28 mouse cellular contexts compared by ENCODE assay signal in the genomic region with DNA sequence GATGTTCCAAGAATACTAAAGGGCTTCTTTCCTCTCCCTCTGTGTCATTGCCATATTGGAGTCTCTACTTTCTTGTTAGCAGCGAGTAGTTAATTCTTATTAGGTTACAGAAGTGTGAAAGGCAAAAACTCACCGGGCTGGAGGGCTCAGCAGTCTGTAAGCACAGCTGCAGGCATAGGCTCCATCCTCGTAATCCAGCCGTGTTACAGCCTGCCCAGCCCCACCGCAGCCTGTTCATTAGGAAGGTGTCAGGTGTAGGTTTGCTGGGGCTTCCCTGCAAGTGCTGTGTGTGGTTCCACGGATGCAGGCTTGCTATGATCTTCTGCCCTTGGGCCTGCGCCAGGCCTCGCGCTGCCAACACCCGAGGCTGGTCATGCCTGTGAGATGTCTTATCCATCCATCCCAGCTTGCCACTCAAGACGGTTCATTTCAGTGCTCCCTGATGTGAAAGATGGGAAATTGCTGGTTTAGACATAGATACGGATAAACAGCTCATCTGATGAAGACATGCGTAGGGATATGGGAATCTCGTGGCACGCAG. TPM values are rescaled to one million over a fixed set of nuclear protein-coding genes. Genes with fewer than 3 reads are reported as not detected.
A peak's percentile ranks its signal among the peaks of the same experiment; 100 is the strongest.
DNase-seq lines count a peak whose midpoint lies in the region; ATAC-seq and TF ChIP-seq lines count a peak whose summit lies in the region.
"Had no signal": no experiment of that assay in that cellular context is flagged by ENCODE, and none has a peak within 500 bp of the region (broad histone marks: within the 10 kb centered on the region; RNA-seq: fewer than 3 reads in every experiment).

No protein-coding gene starts in this region.

- no peak for ATAC-seq in cerebellum, adult (ENCODE audit: insufficient number of reproducible peaks, low FRiP score, low TSS enrichment)
- peak; percentile 63; the same call in 1 of the 2 replicates for ATAC-seq in embryonic facial prominence, embryonic 14.5 days (ENCODE audit: low read depth)
- ATAC-seq: forebrain, embryonic 16.5 days had no signal

- no peak overlapping the region for H3K4me3 ChIP-seq in cerebellum, adult 2 months (replicated peaks; ENCODE audit: insufficient read depth, low read depth, low read length)
- H3K4me3 ChIP-seq in embryonic facial prominence, embryonic 14.5 days (ENCODE audit: low read depth, low read length), result no peak overlapping the region
- H3K4me3 ChIP-seq in embryonic facial prominence, embryonic 10.5 days, result no peak overlapping the region
- H3K4me3 ChIP-seq: gastrocnemius, adult 2 months; kidney, embryonic 15.5 days; left cerebral cortex, adult 2 months; limb, embryonic 13.5 days; lung, embryonic 15.5 days; neural tube, embryonic 12.5 days had no signal

- no peak for TF ChIP-seq CTCF in cerebellum, adult 2 months (IDR thresholded peaks at IDR 0.05; ENCODE audit: borderline replicate concordance, insufficient read depth, low read depth, low read length)

- TF ChIP-seq POLR2A in cerebellum, adult 2 months (IDR thresholded peaks at IDR 0.05; ENCODE audit: borderline replicate concordance, insufficient read depth, low read length), result no peak

- peaks cover 5% of the 10 kb centered on the region for H3K4me1 ChIP-seq in cerebellum, adult 2 months (ENCODE audit: control insufficient read depth, insufficient read depth, low read length)
- no peaks in the 10 kb centered on the region for H3K4me1 ChIP-seq in embryonic facial prominence, embryonic 14.5 days (ENCODE audit: control insufficient read depth, insufficient read depth, low read length)
- no peaks in the 10 kb centered on the region for H3K4me1 ChIP-seq in embryonic facial prominence, embryonic 10.5 days
- H3K4me1 ChIP-seq: kidney, embryonic 15.5 days; limb, embryonic 13.5 days; lung, embryonic 15.5 days; neural tube, embryonic 12.5 days had no signal

- no peak overlapping the region for H3K9ac ChIP-seq in embryonic facial prominence, embryonic 14.5 days (ENCODE audit: low read depth, low read length)
- H3K9ac ChIP-seq: kidney, embryonic 15.5 days; limb, embryonic 13.5 days; lung, embryonic 15.5 days; neural tube, embryonic 12.5 days had no signal

- no peak overlapping the region for H3K27ac ChIP-seq in cerebellum, adult 2 months (ENCODE audit: insufficient read depth, low read length)
- H3K27ac ChIP-seq in embryonic facial prominence, embryonic 14.5 days (replicated peaks; ENCODE audit: low read depth, low read length), result no peak overlapping the region
- H3K27ac ChIP-seq in embryonic facial prominence, embryonic 10.5 days (replicated peaks), result no peak overlapping the region
- H3K27ac ChIP-seq: gastrocnemius, adult 2 months; kidney, embryonic 15.5 days; left cerebral cortex, adult 2 months; limb, embryonic 13.5 days; lung, embryonic 15.5 days; neural tube, embryonic 12.5 days had no signal

- no peak overlapping the region for H3K4me2 ChIP-seq in embryonic facial prominence, embryonic 14.5 days (ENCODE audit: low read depth, low read length)
- H3K4me2 ChIP-seq: heart, embryonic 11.5 days; kidney, embryonic 15.5 days; limb, embryonic 13.5 days; liver, embryonic 11.5 days; lung, embryonic 15.5 days; midbrain, embryonic 11.5 days; neural tube, embryonic 12.5 days had no signal

- H3K9me3 ChIP-seq in embryonic facial prominence, embryonic 14.5 days (ENCODE audit: control insufficient read depth, low read length), result no peaks in the 10 kb centered on the region
- no peaks in the 10 kb centered on the region for H3K9me3 ChIP-seq in embryonic facial prominence, embryonic 10.5 days
- H3K9me3 ChIP-seq: kidney, embryonic 15.5 days; limb, embryonic 13.5 days; lung, embryonic 15.5 days; neural tube, embryonic 12.5 days had no signal

- intact Hi-C loops in left cerebral cortex, postnatal 4 days (cut with DNase I), result no loop called here

- no peaks in the 10 kb centered on the region for H3K27me3 ChIP-seq in cerebellum, adult 2 months (ENCODE audit: control insufficient read depth, insufficient read depth, low read length)
- no peaks in the 10 kb centered on the region for H3K27me3 ChIP-seq in embryonic facial prominence, embryonic 14.5 days (replicated peaks; ENCODE audit: control insufficient read depth, insufficient read depth, low read length)
- no peaks in the 10 kb centered on the region for H3K27me3 ChIP-seq in embryonic facial prominence, embryonic 10.5 days (replicated peaks; ENCODE audit: low read depth, poor library complexity, severe bottlenecking)
- H3K27me3 ChIP-seq: CH12.LX; kidney, embryonic 15.5 days; limb, embryonic 13.5 days; lung, embryonic 15.5 days; neural tube, embryonic 12.5 days had no signal

- peak; percentile 32 to 36 for DNase-seq in cerebellum, adult 2 months
- peak; percentile 52 for DNase-seq in embryonic facial prominence, embryonic 14.5 days (ENCODE audit: low spot score)
- no peak for DNase-seq in embryonic facial prominence, embryonic 10.5 days (ENCODE audit: low spot score)
- peak; percentile 56 for DNase-seq in left cerebral cortex, postnatal 4 days
- DNase-seq in left cerebral cortex, adult 18-20 months (ENCODE audit: low spot score in 2 of 2), result no peak
- peak; percentile 26 for DNase-seq in retina, postnatal 1 day
- no peak for DNase-seq in retina, embryonic 14.5 days (ENCODE audit: low spot score)
- DNase-seq: adrenal gland, postnatal 10 days; cerebellum, adult 11 months; gastrocnemius, adult 2 months; gastrocnemius, postnatal 36 days; heart, adult 18-20 months; heart, postnatal 4 days; kidney, adult 18-20 months; kidney, postnatal 25 days; right cerebral cortex, postnatal 14 days had no signal

- WGBS in cerebellum, adult 2 months, result 54% methylated on average over 15 of the region's 15 CpGs
- 77% methylated on average over 15 of the region's 15 CpGs for WGBS in embryonic facial prominence, embryonic 14.5 days
- 87% methylated on average over 15 of the region's 15 CpGs for WGBS in embryonic facial prominence, embryonic 10.5 days

- H3K36me3 ChIP-seq in embryonic facial prominence, embryonic 14.5 days (ENCODE audit: control insufficient read depth, insufficient read depth, low read length), result no peaks in the 10 kb centered on the region
- H3K36me3 ChIP-seq in embryonic facial prominence, embryonic 10.5 days (replicated peaks), result peaks cover 7% of the 10 kb centered on the region; the same call in 1 of the 2 replicates
- H3K36me3 ChIP-seq: lung, embryonic 15.5 days had no signal

RNA-seq across cellular contexts. Expression of gene Ift43, which starts 34.0 kb away (rescaled TPM):
- 33.7 and 34.9 TPM in 2 replicates for polyA plus RNA-seq in cerebellum, adult 2 months (2012; rRNA removed)
- 79.2 and 80.3 TPM in 2 replicates for polyA plus RNA-seq in embryonic facial prominence, embryonic 14.5 days (2014; fragmentation: Nextera tagmentation; extraction: Ambion mirVana)
- polyA plus RNA-seq in embryonic facial prominence, embryonic 10.5 days (2016; fragmentation: Nextera tagmentation; extraction: Ambion mirVana), result 62.4 and 64.8 TPM in 2 replicates
- total RNA-seq in left cerebral cortex, postnatal 4 days (2021), result 10 to 100 TPM; 14.9 to 17.4 TPM
- 10 to 100 TPM; 16.1 to 16.4 TPM for total RNA-seq in left cerebral cortex, adult 18-20 months (2021)

RNA-seq across cellular contexts. Expression of gene Tgfb3, which starts 37.5 kb away (rescaled TPM):
- polyA plus RNA-seq in cerebellum, adult 2 months (2012; rRNA removed), result 15.2 and 15.7 TPM in 2 replicates
- 59.4 and 61.8 TPM in 2 replicates for polyA plus RNA-seq in embryonic facial prominence, embryonic 14.5 days (2014; fragmentation: Nextera tagmentation; extraction: Ambion mirVana)
- 10.7 and 14.4 TPM in 2 replicates for polyA plus RNA-seq in embryonic facial prominence, embryonic 10.5 days (2016; fragmentation: Nextera tagmentation; extraction: Ambion mirVana)
- 1 to 10 TPM; 6.5 to 7.0 TPM for total RNA-seq in left cerebral cortex, postnatal 4 days (2021)
- total RNA-seq in left cerebral cortex, adult 18-20 months (2021), result 10 to 100 TPM; 16.4 to 17.9 TPM
- total RNA-seq: megakaryocyte progenitor cell, adult 5-6 weeks had no signal

Comparison
In these comparisons a context has a peak if more than half of its experiments do, and no peak if none do; other contexts are left out.
1. DNase-seq: peak in cerebellum, adult 2 months (2 of 2), embryonic facial prominence, embryonic 14.5 days (single experiment), left cerebral cortex, postnatal 4 days (single experiment) and retina, postnatal 1 day (single experiment); none in embryonic facial prominence, embryonic 10.5 days (single experiment), left cerebral cortex, adult 18-20 months (0 of 2) and retina, embryonic 14.5 days (single experiment).